ENCODE assay signal across 8 mouse cellular contexts in the genomic region with DNA sequence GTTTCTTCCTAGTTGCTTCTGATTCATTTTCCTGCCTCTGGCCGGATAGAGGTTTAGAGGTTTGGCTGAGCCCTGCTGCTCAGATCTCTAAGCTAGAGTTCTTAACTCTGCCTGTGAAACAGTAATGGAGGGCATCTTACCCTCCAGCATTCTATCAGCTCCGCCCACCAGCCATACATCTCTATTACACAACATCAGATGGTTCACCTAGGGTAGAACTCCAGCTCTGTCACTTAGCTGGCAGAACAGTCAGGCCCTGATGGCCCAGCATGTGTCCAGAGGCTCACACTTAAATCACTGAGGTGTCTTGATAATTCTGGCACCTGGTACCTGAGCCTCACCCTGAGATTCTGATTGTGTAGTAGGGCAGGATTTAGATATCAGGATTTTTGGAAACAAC. TPM values are rescaled to one million over a fixed set of nuclear protein-coding genes. Genes with fewer than 3 reads are reported as not detected.
A peak's percentile ranks its signal among the peaks of the same experiment; 100 is the strongest.
DNase-seq lines count a peak whose midpoint lies in the region; ATAC-seq lines count a peak whose summit lies in the region.

No protein-coding gene starts in this region.

- H3K4me2 ChIP-seq in midbrain, embryonic 14.5 days (ENCODE audit: low read length): no peak overlapping the region
- no peak overlapping the region for H3K4me2 ChIP-seq in hindbrain, embryonic 14.5 days (replicated peaks)
- no peak overlapping the region for H3K4me2 ChIP-seq in stomach, embryonic 15.5 days

- no peaks in the 10 kb centered on the region for H3K27me3 ChIP-seq in midbrain, embryonic 10.5 days (ENCODE audit: low read depth, poor library complexity, severe bottlenecking)
- H3K27me3 ChIP-seq in midbrain, embryonic 14.5 days (ENCODE audit: control insufficient read depth, insufficient read depth, low read length): no peaks in the 10 kb centered on the region
- no peaks in the 10 kb centered on the region for H3K27me3 ChIP-seq in hindbrain, embryonic 14.5 days (ENCODE audit: control insufficient read depth, insufficient read depth, low read length)
- H3K27me3 ChIP-seq in stomach, embryonic 15.5 days (replicated peaks): no peaks in the 10 kb centered on the region

- H3K9me3 ChIP-seq in midbrain, embryonic 10.5 days (replicated peaks): no peaks in the 10 kb centered on the region
- no peaks in the 10 kb centered on the region for H3K9me3 ChIP-seq in midbrain, embryonic 14.5 days (ENCODE audit: control insufficient read depth, low read length)
- H3K9me3 ChIP-seq in hindbrain, embryonic 14.5 days (ENCODE audit: control insufficient read depth, low read length): no peaks in the 10 kb centered on the region
- no peaks in the 10 kb centered on the region for H3K9me3 ChIP-seq in stomach, embryonic 15.5 days

- H3K27ac ChIP-seq in midbrain, embryonic 10.5 days (replicated peaks): peak overlapping the region; percentile 86
- no peak overlapping the region for H3K27ac ChIP-seq in midbrain, embryonic 14.5 days (replicated peaks; ENCODE audit: low read depth, low read length)
- H3K27ac ChIP-seq in hindbrain, embryonic 14.5 days: peak overlapping the region; percentile 48; the same call in 1 of the 2 replicates
- peak overlapping the region; percentile 82; the same call in 1 of the 2 replicates for H3K27ac ChIP-seq in stomach, embryonic 15.5 days

- H3K4me1 ChIP-seq in midbrain, embryonic 10.5 days: peaks cover 43% of the 10 kb centered on the region
- peaks cover 17% of the 10 kb centered on the region for H3K4me1 ChIP-seq in midbrain, embryonic 14.5 days (ENCODE audit: control insufficient read depth, insufficient read depth, low read length)
- H3K4me1 ChIP-seq in hindbrain, embryonic 14.5 days (replicated peaks; ENCODE audit: control insufficient read depth, insufficient read depth, low read length): peaks cover 22% of the 10 kb centered on the region
- H3K4me1 ChIP-seq in stomach, embryonic 15.5 days: peaks cover 33% of the 10 kb centered on the region

- WGBS in midbrain, embryonic 10.5 days: 80% methylated on average over 2 of the region's 2 CpGs
- WGBS in midbrain, embryonic 14.5 days: 75% methylated on average over 2 of the region's 2 CpGs
- 79% methylated on average over 2 of the region's 2 CpGs for WGBS in hindbrain, embryonic 14.5 days
- 66% methylated on average over 2 of the region's 2 CpGs for WGBS in stomach, embryonic 15.5 days

- ATAC-seq in midbrain, embryonic 14.5 days (ENCODE audit: low FRiP score, low TSS enrichment): no peak
- no peak for ATAC-seq in hindbrain, embryonic 14.5 days (ENCODE audit: low FRiP score)
- no peak for ATAC-seq in stomach, embryonic 15.5 days (ENCODE audit: insufficient read depth, low FRiP score, low read depth)

- peaks cover 22% of the 10 kb centered on the region for H3K36me3 ChIP-seq in midbrain, embryonic 10.5 days
- no peaks in the 10 kb centered on the region for H3K36me3 ChIP-seq in midbrain, embryonic 14.5 days (ENCODE audit: control insufficient read depth, insufficient read depth, low read length)
- no peaks in the 10 kb centered on the region for H3K36me3 ChIP-seq in hindbrain, embryonic 14.5 days (replicated peaks; ENCODE audit: control insufficient read depth, insufficient read depth)
- 0 out of 2 replicates have a peak, but pooled peaks cover 3% of the 10 kb centered on the region for H3K36me3 ChIP-seq in stomach, embryonic 15.5 days

- H3K9ac ChIP-seq in midbrain, embryonic 14.5 days (replicated peaks; ENCODE audit: low read length): no peak overlapping the region
- no peak overlapping the region for H3K9ac ChIP-seq in hindbrain, embryonic 14.5 days
- H3K9ac ChIP-seq in stomach, embryonic 15.5 days: no peak overlapping the region

- peak; percentile 91 for DNase-seq in heart, adult 11 months
- no peak for DNase-seq in heart, postnatal 4 days
- DNase-seq in midbrain, embryonic 10.5 days (ENCODE audit: low spot score): no peak
- no peak for DNase-seq in midbrain, embryonic 14.5 days
- DNase-seq in hindbrain, embryonic 14.5 days (ENCODE audit: low spot score): no peak
- no peak for DNase-seq in adrenal gland, adult 8-10 months
- no peak for DNase-seq in left cerebral cortex, postnatal 14 days (ENCODE audit: low spot score in 2 of 2)

- H3K4me3 ChIP-seq in midbrain, embryonic 10.5 days: no peak overlapping the region
- H3K4me3 ChIP-seq in midbrain, embryonic 14.5 days (replicated peaks; ENCODE audit: low read depth, low read length): no peak overlapping the region
- no peak overlapping the region for H3K4me3 ChIP-seq in hindbrain, embryonic 14.5 days (replicated peaks; ENCODE audit: low read length)
- no peak overlapping the region for H3K4me3 ChIP-seq in stomach, embryonic 15.5 days (replicated peaks)

- intact Hi-C loops in left cerebral cortex, postnatal 14 days (cut with DNase I): no loop called here

RNA-seq across cellular contexts. Expression of a gene that starts 20.3 kb away (rescaled TPM):
- 10 to 100 TPM; 14.8 to 15.4 TPM for total RNA-seq in heart, postnatal 4 days (2021)
- polyA plus RNA-seq in midbrain, embryonic 10.5 days (2016; fragmentation: Nextera tagmentation; extraction: Ambion mirVana): 6.5 and 7.7 TPM in 2 replicates
- polyA plus RNA-seq in midbrain, embryonic 14.5 days (2014; fragmentation: Nextera tagmentation; extraction: Ambion mirVana): 2.3 and 7.6 TPM in 2 replicates
- 7.8 and 7.9 TPM in 2 replicates for polyA plus RNA-seq in hindbrain, embryonic 14.5 days (2014; fragmentation: Nextera tagmentation; extraction: Ambion mirVana)
- 14.7 and 15.4 TPM in 2 replicates for polyA plus RNA-seq in stomach, embryonic 15.5 days (2015; fragmentation: Nextera tagmentation; extraction: Ambion mirVana)
- 10 to 100 TPM; 14.8 to 29.7 (median 23.0) TPM for total RNA-seq in adrenal gland, adult 8-10 months (2022)
- total RNA-seq in left cerebral cortex, postnatal 14 days (2021): 1 to 10 TPM; 9.5 to 9.9 TPM

RNA-seq across cellular contexts. Expression of a gene that starts 43.6 kb away (rescaled TPM):
- total RNA-seq in heart, postnatal 4 days (2021): 10 to 100 TPM; 92.0 to 95.7 TPM
- 92.4 and 99.8 TPM in 2 replicates for polyA plus RNA-seq in midbrain, embryonic 10.5 days (2016; fragmentation: Nextera tagmentation; extraction: Ambion mirVana)
- polyA plus RNA-seq in midbrain, embryonic 14.5 days (2014; fragmentation: Nextera tagmentation; extraction: Ambion mirVana): 127 and 142 TPM in 2 replicates
- polyA plus RNA-seq in hindbrain, embryonic 14.5 days (2014; fragmentation: Nextera tagmentation; extraction: Ambion mirVana): 131 and 141 TPM in 2 replicates
- 73.5 and 84.9 TPM in 2 replicates for polyA plus RNA-seq in stomach, embryonic 15.5 days (2015; fragmentation: Nextera tagmentation; extraction: Ambion mirVana)
- 100 to 1,000 TPM; 213 to 241 (median 234) TPM for total RNA-seq in adrenal gland, adult 8-10 months (2022)
- 100 to 1,000 TPM; 304 to 313 TPM for total RNA-seq in left cerebral cortex, postnatal 14 days (2021)
